In genomic region chr17:86753130-86753821, GRCm38 (mm10) we compare ENCODE assay signal across 8 mouse cellular contexts. TPM values are rescaled to one million over a fixed set of nuclear protein-coding genes. Genes with fewer than 3 reads are reported as not detected.
DNase-seq lines count a peak whose midpoint lies in the region; ATAC-seq and TF ChIP-seq lines count a peak whose summit lies in the region.

Epas1 (plus strand) TSS chr17:86753700.

- peak; percentile 51; the same call in 1 of the 2 replicates for TF ChIP-seq POLR2A in thymus, adult 2 months (IDR thresholded peaks at IDR 0.05; ENCODE audit: control insufficient read depth, extremely low read depth, insufficient read depth, low read length, poor library complexity)

- peak; percentile 96 for DNase-seq in Muller cell, postnatal 12 days (ENCODE audit: inconsistent ontology term)
- DNase-seq in cerebellum, adult 9-11 months, result peak; percentile 47
- peak; percentile 56 to 58 for DNase-seq in frontal cortex, postnatal 14 days (ENCODE audit: low spot score in 2 of 2)
- DNase-seq in hindbrain, embryonic 11.5 days (ENCODE audit: low spot score), result peak; percentile 86
- peak; percentile 67 to 80 for DNase-seq in layer of hippocampus, postnatal 10 days (ENCODE audit: low spot score in 2 of 2)
- peak; percentile 96 for DNase-seq in lung, postnatal 0 days (ENCODE audit: low spot score)
- peak; percentile 85 for DNase-seq in ovary, adult 18-20 months (ENCODE audit: low spot score)
- DNase-seq in thymus, adult 2 months, result peak; percentile 79

- TF ChIP-seq CTCF in lung, postnatal 0 days (IDR thresholded peaks at IDR 0.05), result 0 out of 2 replicates have a peak, but pooled peaks have one; percentile 13
- peak; percentile 47; the same call in 1 of the 2 replicates for TF ChIP-seq CTCF in thymus, adult 2 months (IDR thresholded peaks at IDR 0.05; ENCODE audit: borderline replicate concordance, control insufficient read depth, extremely low read depth, insufficient read depth, low read length, poor library complexity)

- peak; percentile 97 for ATAC-seq in hindbrain, embryonic 11.5 days (ENCODE audit: low FRiP score)
- peak; percentile 95 for ATAC-seq in lung, postnatal 0 days

- H3K27me3 ChIP-seq in hindbrain, embryonic 11.5 days (ENCODE audit: control insufficient read depth, insufficient read depth, low read length), result peaks cover 39% of the 10 kb centered on the region
- peaks cover 6% of the 10 kb centered on the region; the same call in 1 of the 2 replicates for H3K27me3 ChIP-seq in lung, postnatal 0 days (replicated peaks; ENCODE audit: insufficient read depth, low read length)
- peaks cover 10% of the 10 kb centered on the region for H3K27me3 ChIP-seq in thymus, adult 2 months (ENCODE audit: control insufficient read depth, insufficient read depth, low read length)

- H3K4me2 ChIP-seq in hindbrain, embryonic 11.5 days (replicated peaks; ENCODE audit: low read depth, low read length), result peak within 1 kb of the TSS; percentile 75
- peak within 1 kb of the TSS; percentile 73 for H3K4me2 ChIP-seq in lung, postnatal 0 days (replicated peaks; ENCODE audit: low read depth, low read length)

- H3K9me3 ChIP-seq in hindbrain, embryonic 11.5 days (ENCODE audit: control insufficient read depth, low read length), result no peaks in the 10 kb centered on the region
- no peaks in the 10 kb centered on the region for H3K9me3 ChIP-seq in lung, postnatal 0 days (ENCODE audit: low read length)

- peak within 1 kb of the TSS; percentile 46 for H3K4me3 ChIP-seq in hindbrain, embryonic 11.5 days (ENCODE audit: low read depth, low read length)
- H3K4me3 ChIP-seq in lung, postnatal 0 days (ENCODE audit: low read depth, low read length), result peak within 1 kb of the TSS; percentile 66
- H3K4me3 ChIP-seq in thymus, adult 2 months (ENCODE audit: control insufficient read depth, insufficient read depth, low read length), result peak within 1 kb of the TSS; percentile 57

- peaks cover 9% of the 10 kb centered on the region; the same call in 1 of the 2 replicates for H3K4me1 ChIP-seq in hindbrain, embryonic 11.5 days (replicated peaks; ENCODE audit: control insufficient read depth, insufficient read depth, low read length)
- peaks cover 4% of the 10 kb centered on the region; the same call in 1 of the 2 replicates for H3K4me1 ChIP-seq in lung, postnatal 0 days (ENCODE audit: insufficient read depth, low read depth, low read length)
- peaks cover 20% of the 10 kb centered on the region for H3K4me1 ChIP-seq in thymus, adult 2 months (replicated peaks; ENCODE audit: control insufficient read depth, insufficient read depth, low read length)

- no peaks in the 10 kb centered on the region for H3K36me3 ChIP-seq in hindbrain, embryonic 11.5 days (ENCODE audit: control insufficient read depth, insufficient read depth, low read length)
- no peaks in the 10 kb centered on the region for H3K36me3 ChIP-seq in lung, postnatal 0 days (ENCODE audit: insufficient read depth, low read length)
- H3K36me3 ChIP-seq in thymus, adult 2 months (ENCODE audit: control insufficient read depth, insufficient read depth, low read length), result no peaks in the 10 kb centered on the region

- TF ChIP-seq EP300 in lung, postnatal 0 days (IDR thresholded peaks at IDR 0.05), result no peak

- WGBS in hindbrain, embryonic 11.5 days, result under 1% methylated on average over 34 of the region's 60 CpGs
- WGBS in lung, postnatal 0 days, result under 1% methylated on average over 50 of the region's 60 CpGs
- WGBS in thymus, adult 2 months, result under 1% methylated on average over 60 of the region's 60 CpGs

- H3K9ac ChIP-seq in hindbrain, embryonic 11.5 days (ENCODE audit: low read depth, low read length), result peak within 1 kb of the TSS; percentile 33; the same call in 1 of the 2 replicates
- H3K9ac ChIP-seq in lung, postnatal 0 days (replicated peaks; ENCODE audit: low read depth), result peak within 1 kb of the TSS; percentile 80

- no peak within 1 kb of the TSS for H3K27ac ChIP-seq in hindbrain, embryonic 11.5 days (ENCODE audit: low read depth, low read length)
- peak within 1 kb of the TSS; percentile 84 for H3K27ac ChIP-seq in lung, postnatal 0 days (ENCODE audit: low read length)
- H3K27ac ChIP-seq in thymus, adult 2 months (ENCODE audit: control insufficient read depth, insufficient read depth, low read length), result peak within 1 kb of the TSS; percentile 18; the same call in 1 of the 2 replicates

RNA-seq across cellular contexts. Expression of gene Epas1, which starts in this region (rescaled TPM):
- 6.4 and 8.4 TPM in 2 replicates for polyA plus RNA-seq in hindbrain, embryonic 11.5 days (2014; fragmentation: Nextera tagmentation; extraction: Ambion mirVana)
- total RNA-seq in layer of hippocampus, postnatal 10 days (2021), result 10 to 100 TPM; 86.1 to 91.6 TPM
- polyA plus RNA-seq in lung, postnatal 0 days (2015; fragmentation: Nextera tagmentation; extraction: Ambion mirVana), result 89.8 and 98.3 TPM in 2 replicates
- polyA plus RNA-seq in thymus, adult 2 months (2012; rRNA removed), result 16.6 and 18.9 TPM in 2 replicates
